ENCODE assay signal across 10 mouse cellular contexts in genomic region chr9:13242321-13242720, GRCm38 (mm10). TPM values are rescaled to one million over a fixed set of nuclear protein-coding genes. Genes with fewer than 3 reads are reported as not detected.
DNase-seq lines count a peak whose midpoint lies in the region; ATAC-seq and TF ChIP-seq lines count a peak whose summit lies in the region.
"Had no signal": no experiment of that assay in that cellular context is flagged by ENCODE, and none has a peak within 500 bp of the region (broad histone marks: within the 10 kb centered on the region; RNA-seq: fewer than 3 reads in every experiment).

No protein-coding gene starts in this region.

- H3K36me3 ChIP-seq in MEL (ENCODE audit: control insufficient read depth in 1 of 2, insufficient read depth in 2 of 2, low read length in 2 of 2): peaks cover 0 to 15% of the 10 kb centered on the region in 2 experiments; a peak in 2 of 4 replicates
- H3K36me3 ChIP-seq in embryonic facial prominence, embryonic 14.5 days (ENCODE audit: control insufficient read depth, insufficient read depth, low read length): no peaks in the 10 kb centered on the region
- H3K36me3 ChIP-seq: hindbrain, embryonic 13.5 days had no signal

- TF ChIP-seq CTCF in left cerebral cortex, adult 2 months (IDR thresholded peaks at IDR 0.05): peak; percentile 64
- peak; percentile 25 to 98 (median 66); a peak in 5 of 6 replicates for TF ChIP-seq CTCF in MEL (IDR thresholded peaks at IDR 0.05 in 2 of 3, conservative IDR thresholded peaks at IDR 0.05 in 1 of 3; ENCODE audit: control insufficient read depth in 1 of 3, insufficient read depth in 1 of 3, low read depth in 2 of 3, low read length in 3 of 3, poor library complexity in 1 of 3, severe bottlenecking in 1 of 3)

- no peak for ATAC-seq in embryonic facial prominence, embryonic 14.5 days (ENCODE audit: low read depth)

- TF ChIP-seq POLR2A in MEL (IDR thresholded peaks at IDR 0.05; ENCODE audit: control insufficient read depth in 1 of 2, insufficient read depth in 1 of 2, low read depth in 1 of 2, low read length in 2 of 2, poor library complexity in 1 of 2): no peak

- H3K4me1 ChIP-seq in MEL (ENCODE audit: control insufficient read depth in 1 of 2, insufficient read depth in 2 of 2, low read length in 2 of 2): peaks cover 3 to 9% of the 10 kb centered on the region in 2 experiments; a peak in 2 of 4 replicates
- H3K4me1 ChIP-seq in embryonic facial prominence, embryonic 14.5 days (ENCODE audit: control insufficient read depth, insufficient read depth, low read length): peaks cover 11% of the 10 kb centered on the region

- no peak overlapping the region for H3K27ac ChIP-seq in left cerebral cortex, adult 2 months
- H3K27ac ChIP-seq in MEL (ENCODE audit: control insufficient read depth, low read depth, low read length): no peak overlapping the region
- H3K27ac ChIP-seq in embryonic facial prominence, embryonic 14.5 days (replicated peaks; ENCODE audit: low read depth, low read length): no peak overlapping the region
- H3K27ac ChIP-seq: hindbrain, embryonic 13.5 days had no signal

- intact Hi-C loops in left cerebral cortex, adult 2 months (cut with DNase I): loop anchor here (1.0 to 2.0 kb wide), 2 partner anchors 411 to 584 kb away; partner anchors contain the start of genes Cep57 and Fam76b
- intact Hi-C loops in left cerebral cortex, postnatal 36 days (cut with DNase I): loop anchor here (2.0 kb wide), 1 partner anchor 410 kb away; no protein-coding TSS in a partner anchor

- no peak overlapping the region for H3K9ac ChIP-seq in MEL (ENCODE audit: control insufficient read depth, low read depth, low read length, poor library complexity, severe bottlenecking)
- H3K9ac ChIP-seq in embryonic facial prominence, embryonic 14.5 days (ENCODE audit: low read depth, low read length): no peak overlapping the region
- H3K9ac ChIP-seq: hindbrain, embryonic 13.5 days had no signal

- H3K27me3 ChIP-seq in MEL (ENCODE audit: control insufficient read depth in 1 of 2, insufficient read depth in 2 of 2, low read length in 2 of 2): peaks cover 0 to 2% of the 10 kb centered on the region in 2 experiments; a peak in 1 of 4 replicates
- H3K27me3 ChIP-seq in embryonic facial prominence, embryonic 14.5 days (replicated peaks; ENCODE audit: control insufficient read depth, insufficient read depth, low read length): no peaks in the 10 kb centered on the region
- H3K27me3 ChIP-seq: hindbrain, embryonic 13.5 days had no signal

- H3K4me3 ChIP-seq in left cerebral cortex, adult 2 months: no peak overlapping the region
- H3K4me3 ChIP-seq in MEL (ENCODE audit: control insufficient read depth in 1 of 2, insufficient read depth in 1 of 2, low read depth in 2 of 2, low read length in 2 of 2): no peak overlapping the region
- no peak overlapping the region for H3K4me3 ChIP-seq in embryonic facial prominence, embryonic 14.5 days (ENCODE audit: low read depth, low read length)
- H3K4me3 ChIP-seq: hindbrain, embryonic 13.5 days had no signal

- no peak for TF ChIP-seq EP300 in MEL (IDR thresholded peaks at IDR 0.05; ENCODE audit: low read depth in 1 of 2, low read length in 2 of 2)

- no peak overlapping the region for H3K4me2 ChIP-seq in embryonic facial prominence, embryonic 14.5 days (ENCODE audit: low read depth, low read length)
- H3K4me2 ChIP-seq: hindbrain, embryonic 13.5 days had no signal

- peaks cover 1% of the 10 kb centered on the region for H3K79me2 ChIP-seq in MEL (ENCODE audit: control insufficient read depth, insufficient read depth, low read length, poor library complexity)

- peak; percentile 14 to 71 for DNase-seq in cerebellum, postnatal 10 days
- DNase-seq in cerebellum, adult 9-11 months: no peak
- DNase-seq in left cerebral cortex, adult 2 months (ENCODE audit: extremely low spot score in 1 of 2, low spot score in 2 of 2): no peak
- no peak for DNase-seq in left cerebral cortex, postnatal 36 days (ENCODE audit: low spot score in 2 of 2)
- DNase-seq in MEL (ENCODE audit: low read depth, low spot score): peak; percentile 84
- peak; percentile 44 for DNase-seq in embryonic facial prominence, embryonic 14.5 days (ENCODE audit: low spot score)
- no peak for DNase-seq in spleen, postnatal 10 days (ENCODE audit: low spot score in 2 of 2)
- no peak for DNase-seq in natural killer cell, adult 2 months (ENCODE audit: low spot score in 2 of 2)
- DNase-seq: adrenal gland, adult 2 months had no signal

- no peaks in the 10 kb centered on the region for H3K9me3 ChIP-seq in MEL (replicated peaks; ENCODE audit: insufficient read depth, low read length)
- no peaks in the 10 kb centered on the region for H3K9me3 ChIP-seq in embryonic facial prominence, embryonic 14.5 days (ENCODE audit: control insufficient read depth, low read length)
- H3K9me3 ChIP-seq: hindbrain, embryonic 13.5 days had no signal

- peak; percentile 98 for TF ChIP-seq RAD21 in MEL (IDR thresholded peaks at IDR 0.05; ENCODE audit: low read depth, low read length)

TF ChIP-seq in MEL, 35 proteins besides CTCF, POLR2A, EP300 and RAD21:
- TF ChIP-seq GATA1 (IDR thresholded peaks at IDR 0.05; ENCODE audit: low read depth, low read length): 0 out of 2 replicates have a peak, but pooled peaks have one; percentile 4
- TF ChIP-seq SMC3 (IDR thresholded peaks at IDR 0.05; ENCODE audit: low read depth, low read length): peak; percentile 99
- peak; percentile 33; the same call in 1 of the 2 replicates for TF ChIP-seq HCFC1 (IDR thresholded peaks at IDR 0.05; ENCODE audit: low read depth, low read length)
- TF ChIP-seq SIN3A (IDR thresholded peaks at IDR 0.05; ENCODE audit: low read length): 0 out of 2 replicates have a peak, but pooled peaks have one; percentile 35
- no peak for TF ChIP-seq POLR2AphosphoS5 (IDR thresholded peaks at IDR 0.05; ENCODE audit: borderline replicate concordance, low read depth, low read length)
- no peak for TF ChIP-seq ZMIZ1 (IDR thresholded peaks at IDR 0.05; ENCODE audit: low read depth, low read length)
- TF ChIP-seq ZC3H11A (IDR thresholded peaks at IDR 0.05; ENCODE audit: low read depth, low read length): peak; percentile 98
- TF ChIP-seq JUND (IDR thresholded peaks at IDR 0.05; ENCODE audit: low read depth, low read length): peak; percentile 95
- 0 out of 2 replicates have a peak, but pooled peaks have one; percentile 54 for TF ChIP-seq ZNF384 (IDR thresholded peaks at IDR 0.05; ENCODE audit: low read depth, low read length)

RNA-seq across cellular contexts. Expression of gene Jrkl, which starts 3.3 kb away (rescaled TPM):
- 10 to 100 TPM in 1 of 2 experiments, 1 to 10 TPM in 1; 9.5 to 10.4 TPM for total RNA-seq in left cerebral cortex, adult 2 months (2021)
- total RNA-seq in left cerebral cortex, postnatal 36 days (2021): 1 to 10 TPM; 7.6 to 9.8 TPM
- total RNA-seq in MEL (2012; rRNA removed): 1.7 TPM in 2 replicates
- polyA plus RNA-seq in MEL (2012; ENCODE audit: insufficient read depth in 1 of 2, insufficient read length in 2 of 2, low read depth in 1 of 2, low replicate concordance in 2 of 2, missing spikeins in 1 of 2): 1 to 10 TPM in 1 of 2 experiments, not detected in 1; 3.1 TPM
- 9.1 and 9.6 TPM in 2 replicates for polyA plus RNA-seq in embryonic facial prominence, embryonic 14.5 days (2014; fragmentation: Nextera tagmentation; extraction: Ambion mirVana)

RNA-seq across cellular contexts. Expression of gene Ccdc82, which starts 4.4 kb away (rescaled TPM):
- total RNA-seq in left cerebral cortex, adult 2 months (2021): 10 to 100 TPM; 19.5 TPM
- total RNA-seq in left cerebral cortex, postnatal 36 days (2021): 10 to 100 TPM; 13.2 to 18.1 TPM
- total RNA-seq in MEL (2012; rRNA removed): 8.4 and 11.0 TPM in 2 replicates
- 10 to 100 TPM; 15.0 to 79.8 TPM for polyA plus RNA-seq in MEL (2012; ENCODE audit: insufficient read depth in 1 of 2, insufficient read length in 2 of 2, low read depth in 1 of 2, low replicate concordance in 2 of 2, missing spikeins in 1 of 2)
- polyA plus RNA-seq in embryonic facial prominence, embryonic 14.5 days (2014; fragmentation: Nextera tagmentation; extraction: Ambion mirVana): 7.7 and 10.5 TPM in 2 replicates

RNA-seq across cellular contexts. Expression of gene Maml2, which starts 55.4 kb away (rescaled TPM):
- 1 to 10 TPM; 7.1 to 7.2 TPM for total RNA-seq in left cerebral cortex, adult 2 months (2021)
- 1 to 10 TPM; 6.2 to 7.1 TPM for total RNA-seq in left cerebral cortex, postnatal 36 days (2021)
- 0.08 and 0.20 TPM in 2 replicates for total RNA-seq in MEL (2012; rRNA removed)
- under 1 TPM in 1 of 2 experiments, not detected in 1; 0.47 TPM for polyA plus RNA-seq in MEL (2012; ENCODE audit: insufficient read depth in 1 of 2, insufficient read length in 2 of 2, low read depth in 1 of 2, low replicate concordance in 2 of 2, missing spikeins in 1 of 2)
- 9.8 and 11.1 TPM in 2 replicates for polyA plus RNA-seq in embryonic facial prominence, embryonic 14.5 days (2014; fragmentation: Nextera tagmentation; extraction: Ambion mirVana)

Comparison
In these comparisons a context has a peak if more than half of its experiments do, and no peak if none do; other contexts are left out.
1. DNase-seq: peak in cerebellum, postnatal 10 days (2 of 2), MEL (single experiment) and embryonic facial prominence, embryonic 14.5 days (single experiment); none in cerebellum, adult 9-11 months (single experiment), left cerebral cortex, adult 2 months (0 of 2), left cerebral cortex, postnatal 36 days (0 of 2), spleen, postnatal 10 days (0 of 2) and natural killer cell, adult 2 months (0 of 2).